Mouse (Mus musculus): ENCODE data around the gene Tbc1d14. TPM values are rescaled to one million over a fixed set of nuclear protein-coding genes. Genes with fewer than 3 reads are reported as not detected.

Tbc1d14 gene
- polyA plus RNA-seq, 1 experiment from 2014 or later = 74.2 TPM

- peaks cover 34% of the 10 kb centered on the region for H3K4me1 ChIP-seq (replicated peaks; ENCODE audit: control insufficient read depth, insufficient read depth, low read length)
- no peaks in the 10 kb centered on the region for H3K9me3 ChIP-seq (ENCODE audit: control insufficient read depth, low read length)
- H3K27me3 ChIP-seq (ENCODE audit: control insufficient read depth, insufficient read depth, low read length) = no peaks in the 10 kb centered on the region
- H3K4me3 ChIP-seq (replicated peaks; ENCODE audit: low read length) = peak within 1 kb of the TSS; percentile 91
- peak within 1 kb of the TSS; percentile 88 for H3K27ac ChIP-seq
- peak within 1 kb of the TSS; percentile 81 for H3K9ac ChIP-seq
- H3K4me2 ChIP-seq (replicated peaks) = peak within 1 kb of the TSS; percentile 98
- peak; percentile 98 for ATAC-seq (ENCODE audit: low FRiP score)
- peak; percentile 97 for DNase-seq (ENCODE audit: low spot score)
- H3K36me3 ChIP-seq (replicated peaks; ENCODE audit: control insufficient read depth, insufficient read depth) = peaks cover 7% of the 10 kb centered on the region; the same call in 1 of the 2 replicates
- under 1% methylated on average over 92 of the region's 97 CpGs for WGBS
These were observed 108.7 kb downstream of the Tbc1d14 start, which contains the start of the genes Tada2b and Ccdc96 for GRCm38 (mm10) chr5:36484171-36484990. TSS of gene Tada2b (minus strand) at chr5:36484285. TSS of gene Ccdc96 (plus strand) at chr5:36484588.

- no peaks in the 10 kb centered on the region for H3K27me3 ChIP-seq (ENCODE audit: control insufficient read depth, insufficient read depth, low read length)
- peak; percentile 45 for ATAC-seq (ENCODE audit: low FRiP score)
- H3K4me1 ChIP-seq (replicated peaks; ENCODE audit: control insufficient read depth, insufficient read depth, low read length) = peaks cover 36% of the 10 kb centered on the region
- H3K4me2 ChIP-seq (replicated peaks) = peak overlapping the region; percentile 95
- H3K4me3 ChIP-seq (replicated peaks; ENCODE audit: low read length) = peak overlapping the region; percentile 91
- peaks cover 7% of the 10 kb centered on the region; the same call in 1 of the 2 replicates for H3K36me3 ChIP-seq (replicated peaks; ENCODE audit: control insufficient read depth, insufficient read depth)
- peak overlapping the region; percentile 88 for H3K27ac ChIP-seq
- no peaks in the 10 kb centered on the region for H3K9me3 ChIP-seq (ENCODE audit: control insufficient read depth, low read length)
- peak overlapping the region; percentile 81 for H3K9ac ChIP-seq
- 2% methylated on average over 51 of the region's 58 CpGs for WGBS
- DNase-seq (ENCODE audit: low spot score) = peak; percentile 29
These were observed 109.6 kb downstream of the Tbc1d14 start for GRCm38 (mm10) chr5:36483203-36484101.

DNA sequence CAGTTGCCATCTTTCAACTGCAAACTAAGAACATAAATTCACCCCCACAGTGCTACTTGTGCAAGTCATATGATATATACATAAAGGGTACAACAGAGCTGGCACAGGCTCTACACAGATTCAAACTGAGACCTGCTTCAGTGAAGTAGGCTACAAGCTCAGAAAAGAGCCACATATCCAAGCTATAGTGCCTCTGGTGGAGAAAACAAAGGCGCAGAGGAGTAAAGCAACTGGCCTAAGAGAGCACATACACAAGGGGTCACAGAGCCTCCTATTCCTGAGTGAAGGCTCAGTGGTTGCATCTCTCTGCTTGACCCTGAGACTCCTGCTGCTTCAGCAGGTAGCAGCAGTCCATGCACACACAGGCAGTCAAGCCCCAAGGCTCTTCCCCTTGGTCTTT lies 112.0 kb downstream of the Tbc1d14 start:
- Histone ChIP-seq H3K9ac (no peak overlapping the region), H3K4me1 (replicated peaks; ENCODE audit: control insufficient read depth, insufficient read depth, low read length) (peaks cover 36% of the 10 kb centered on the region), H3K36me3 (replicated peaks; ENCODE audit: control insufficient read depth, insufficient read depth) (peaks cover 13% of the 10 kb centered on the region; the same call in 1 of the 2 replicates), H3K9me3 (ENCODE audit: control insufficient read depth, low read length) (no peaks in the 10 kb centered on the region), H3K4me3 (replicated peaks; ENCODE audit: low read length) (no peak overlapping the region), H3K27ac (no peak overlapping the region), H3K27me3 (ENCODE audit: control insufficient read depth, insufficient read depth, low read length) (no peaks in the 10 kb centered on the region), H3K4me2 (replicated peaks) (no peak overlapping the region)
- DNase-seq (ENCODE audit: low spot score) = no peak
- WGBS = 64% methylated on average over 1 of the region's 1 CpGs
- no peak for ATAC-seq (ENCODE audit: low FRiP score)

- no peaks in the 10 kb centered on the region for H3K27me3 ChIP-seq (ENCODE audit: control insufficient read depth, insufficient read depth, low read length)
- 98% methylated on average over 4 of the region's 4 CpGs for WGBS
These were observed 112.7 kb downstream of the Tbc1d14 start for GRCm38 (mm10) chr5:36480398-36480797.

GRCm38 (mm10) chr5:36479735-36480134 lies 113.3 kb downstream of the Tbc1d14 start:
- Histone ChIP-seq H3K4me3 (replicated peaks; ENCODE audit: low read length) (no peak overlapping the region), H3K36me3 (replicated peaks; ENCODE audit: control insufficient read depth, insufficient read depth) (peaks cover 24% of the 10 kb centered on the region), H3K27me3 (ENCODE audit: control insufficient read depth, insufficient read depth, low read length) (no peaks in the 10 kb centered on the region), H3K4me2 (replicated peaks) (no peak overlapping the region), H3K9me3 (ENCODE audit: control insufficient read depth, low read length) (no peaks in the 10 kb centered on the region), H3K27ac (no peak overlapping the region), H3K4me1 (replicated peaks; ENCODE audit: control insufficient read depth, insufficient read depth, low read length) (peaks cover 29% of the 10 kb centered on the region), H3K9ac (0 out of 2 replicates have a peak overlapping the region, but pooled peaks have one; percentile 20)
- 77% methylated on average over 2 of the region's 2 CpGs for WGBS
- ATAC-seq (ENCODE audit: low FRiP score) = no peak
- no peak for DNase-seq (ENCODE audit: low spot score)

More at GRCm38 (mm10) chr5:36480398-36480797, 112.7 kb downstream of the Tbc1d14 start:
- H3K36me3 ChIP-seq (replicated peaks; ENCODE audit: control insufficient read depth, insufficient read depth) = peaks cover 20% of the 10 kb centered on the region
- H3K4me2 ChIP-seq (replicated peaks) = no peak overlapping the region
- peaks cover 36% of the 10 kb centered on the region for H3K4me1 ChIP-seq (replicated peaks; ENCODE audit: control insufficient read depth, insufficient read depth, low read length)
- no peak overlapping the region for H3K9ac ChIP-seq
- no peak for ATAC-seq (ENCODE audit: low FRiP score)
- H3K27ac ChIP-seq = no peak overlapping the region
- DNase-seq (ENCODE audit: low spot score) = no peak
- H3K4me3 ChIP-seq (replicated peaks; ENCODE audit: low read length) = no peak overlapping the region
- H3K9me3 ChIP-seq (ENCODE audit: control insufficient read depth, low read length) = no peaks in the 10 kb centered on the region

DNA sequence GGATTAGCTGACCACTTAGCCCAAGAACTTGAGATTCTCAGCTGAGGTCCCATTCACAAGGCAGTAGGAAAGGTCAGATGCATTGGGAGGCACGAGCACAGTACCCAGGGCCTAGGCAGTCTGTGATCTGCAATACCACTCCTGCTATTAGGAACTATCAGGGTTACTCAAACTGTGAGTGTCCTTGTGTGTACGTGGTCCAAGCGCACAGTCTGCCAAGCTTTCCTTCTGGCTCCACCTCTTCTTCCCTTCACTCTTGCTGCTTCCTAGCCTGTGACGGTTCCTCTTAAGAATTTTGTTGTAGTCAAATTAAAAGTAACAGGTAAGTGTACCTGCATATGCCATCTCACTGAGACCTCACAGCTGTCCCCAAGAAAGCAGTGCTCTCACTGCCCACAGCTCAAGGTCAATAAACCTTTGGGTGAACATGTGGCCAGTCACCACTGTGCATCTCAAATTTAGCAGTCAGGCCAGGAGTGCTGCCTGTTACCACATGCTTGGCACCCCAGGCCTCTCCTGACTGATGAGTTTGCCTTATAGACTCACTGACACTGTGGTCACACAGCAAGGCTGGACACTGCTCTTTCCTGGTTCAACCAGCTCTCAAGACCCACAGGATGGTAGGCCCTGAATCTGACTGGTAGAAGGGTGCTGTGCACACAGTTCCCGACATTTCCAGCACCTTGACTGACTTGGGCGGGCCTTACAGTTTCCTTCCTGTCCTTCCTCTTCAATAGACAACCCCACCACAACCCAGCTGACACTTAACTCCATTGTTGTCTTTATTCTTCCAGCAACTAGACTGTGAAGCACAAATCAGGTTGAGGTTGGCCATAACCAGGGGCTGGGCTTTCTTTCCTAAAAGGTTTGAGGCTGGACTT lies 114.3 kb downstream of the Tbc1d14 start:
- peaks cover 28% of the 10 kb centered on the region for H3K4me1 ChIP-seq (replicated peaks; ENCODE audit: control insufficient read depth, insufficient read depth, low read length)
- no peak for DNase-seq (ENCODE audit: low spot score)
- H3K4me3 ChIP-seq (replicated peaks; ENCODE audit: low read length) = no peak overlapping the region
- H3K9ac ChIP-seq = no peak overlapping the region
- H3K27me3 ChIP-seq (ENCODE audit: control insufficient read depth, insufficient read depth, low read length) = no peaks in the 10 kb centered on the region
- 93% methylated on average over 6 of the region's 6 CpGs for WGBS
- H3K9me3 ChIP-seq (ENCODE audit: control insufficient read depth, low read length) = no peaks in the 10 kb centered on the region
- no peak for ATAC-seq (ENCODE audit: low FRiP score)
- no peak overlapping the region for H3K4me2 ChIP-seq (replicated peaks)
- peaks cover 32% of the 10 kb centered on the region for H3K36me3 ChIP-seq (replicated peaks; ENCODE audit: control insufficient read depth, insufficient read depth)
- H3K27ac ChIP-seq = no peak overlapping the region

GRCm38 (mm10) chr5:36477486-36477885 lies 115.6 kb downstream of the Tbc1d14 start:
- 92% methylated on average over 3 of the region's 3 CpGs for WGBS
- no peak overlapping the region for H3K9ac ChIP-seq
- no peak overlapping the region for H3K4me3 ChIP-seq (replicated peaks; ENCODE audit: low read length)
- no peak overlapping the region for H3K27ac ChIP-seq
- peaks cover 45% of the 10 kb centered on the region for H3K36me3 ChIP-seq (replicated peaks; ENCODE audit: control insufficient read depth, insufficient read depth)
- H3K4me1 ChIP-seq (replicated peaks; ENCODE audit: control insufficient read depth, insufficient read depth, low read length) = peaks cover 19% of the 10 kb centered on the region
- H3K27me3 ChIP-seq (ENCODE audit: control insufficient read depth, insufficient read depth, low read length) = no peaks in the 10 kb centered on the region
- ATAC-seq (ENCODE audit: low FRiP score) (no peak), DNase-seq (ENCODE audit: low spot score) (no peak)
- no peaks in the 10 kb centered on the region for H3K9me3 ChIP-seq (ENCODE audit: control insufficient read depth, low read length)
- no peak overlapping the region for H3K4me2 ChIP-seq (replicated peaks)

GRCm38 (mm10) chr5:36474283-36474682 lies 118.8 kb downstream of the Tbc1d14 start:
- ATAC-seq (ENCODE audit: low FRiP score) (no peak), DNase-seq (ENCODE audit: low spot score) (peak; percentile 77)
- Histone ChIP-seq H3K27me3 (ENCODE audit: control insufficient read depth, insufficient read depth, low read length) (no peaks in the 10 kb centered on the region), H3K4me1 (replicated peaks; ENCODE audit: control insufficient read depth, insufficient read depth, low read length) (0 out of 2 replicates have a peak, but pooled peaks cover 2% of the 10 kb centered on the region), H3K9me3 (ENCODE audit: control insufficient read depth, low read length) (no peaks in the 10 kb centered on the region), H3K4me2 (replicated peaks) (no peak overlapping the region), H3K4me3 (replicated peaks; ENCODE audit: low read length) (no peak overlapping the region), H3K27ac (no peak overlapping the region), H3K36me3 (replicated peaks; ENCODE audit: control insufficient read depth, insufficient read depth) (peaks cover 70% of the 10 kb centered on the region), H3K9ac (no peak overlapping the region)
- WGBS = 88% methylated on average over 5 of the region's 5 CpGs

Measured in hindbrain, embryonic 14.5 days (tissue).